Mouse (Mus musculus) kidney, embryonic 14.5 days (tissue): ENCODE results near the gene Lamc3. TPM values are rescaled to one million over a fixed set of nuclear protein-coding genes. Genes with fewer than 3 reads are reported as not detected.

Source experiments
- ATAC-seq: fragments of 200-750 bp; cut with Nextera tagmentation; 2 replicates; pipeline ENCODE4 v1.8.0; 2017; ENCODE audit warnings: moderate number of reproducible peaks, mild to moderate bottlenecking, moderate TSS enrichment, moderate library complexity; ENCODE audit not compliant: low FRiP score, low TSS enrichment
- H3K27ac ChIP-seq: fragments of 300-500 bp; sonication (generic); 2 replicates; pipeline ENCODE4 v1.5.1; 2014; ENCODE audit warnings: low read depth, mild to moderate bottlenecking, low read length, moderate library complexity, mixed read lengths
- H3K27me3 ChIP-seq: fragments of 300-500 bp; sonication (generic); 2 replicates; pipeline ENCODE4 v1.6.1; 2014; ENCODE audit warnings: mild to moderate bottlenecking, low read length; ENCODE audit not compliant: control insufficient read depth, insufficient read depth
- H3K36me3 ChIP-seq: fragments of 300-500 bp; sonication (generic); 2 replicates; pipeline ENCODE4 v1.6.1; 2014; ENCODE audit warnings: low read length, mixed read lengths; ENCODE audit not compliant: control insufficient read depth, insufficient read depth
- H3K4me1 ChIP-seq: fragments of 300-500 bp; sonication (generic); 2 replicates; pipeline ENCODE4 v1.6.1; 2014; ENCODE audit warnings: low read length, mixed read lengths; ENCODE audit not compliant: control insufficient read depth, insufficient read depth
- H3K4me2 ChIP-seq: fragments of 300-500 bp; sonication (generic); replicated peaks from 2 replicates; pipeline ENCODE4 v1.6.1; 2014; ENCODE audit warnings: low read depth, mild to moderate bottlenecking, low read length
- H3K4me3 ChIP-seq: fragments of 300-500 bp; sonication (generic); 2 replicates; pipeline ENCODE4 v1.5.1; 2014; ENCODE audit warnings: mild to moderate bottlenecking, low read length
- H3K9ac ChIP-seq: fragments of 300-500 bp; sonication (generic); 2 replicates; pipeline ENCODE4 v1.6.1; 2014; ENCODE audit warnings: low read depth, mild to moderate bottlenecking, low read length, moderate library complexity
- H3K9me3 ChIP-seq: fragments of 300-500 bp; sonication (generic); 2 replicates; pipeline ENCODE4 v1.6.1; 2016; ENCODE audit warnings: low read length; ENCODE audit not compliant: control insufficient read depth
- WGBS: fragments of 180-500 bp; shearing (Covaris S2); extraction: QIAGEN DNeasy Blood & Tissue Kit; methylation state at CpG from one replicate; pipeline ENCODE4 v1.1.7; 2014; 5-methylcytosine and 5-hydroxymethylcytosine counted together
- polyA plus RNA-seq: library from polyadenylated mRNA; unstranded; fragments of >200 nt; fragmentation: Nextera tagmentation; extraction: Ambion mirVana; gene quantifications from 2 replicates; pipeline ENCODE4 v1.2.1, GENCODE M21; 2014

Gene Lamc3
- polyA plus RNA-seq, 1 experiment from 2014 or later: 3.6 TPM

DNA sequence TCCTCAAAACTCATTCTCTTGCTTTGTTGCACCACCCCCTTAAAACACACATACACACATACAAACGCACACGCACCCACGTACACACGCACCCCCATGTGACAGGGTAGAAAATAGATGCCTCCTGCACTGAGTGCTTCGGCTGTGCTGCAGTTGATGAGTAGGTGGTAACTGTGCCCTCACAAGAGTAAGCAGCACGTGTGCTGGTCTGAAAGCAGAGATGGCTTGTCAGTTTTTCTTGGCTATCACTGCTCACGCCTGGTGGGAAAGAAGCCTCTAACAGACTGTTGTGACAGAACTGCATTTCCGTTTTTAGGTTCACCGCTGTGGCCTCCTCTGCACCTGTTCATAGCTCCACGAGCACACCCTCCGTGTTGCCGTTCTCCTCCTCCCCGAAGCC is 109.0 kb downstream of the Lamc3 start:
- Histone ChIP-seq H3K4me2 (no peak overlapping the region), H3K9me3 (no peaks in the 10 kb centered on the region), H3K9ac (no peak overlapping the region), H3K27me3 (no peaks in the 10 kb centered on the region), H3K36me3 (peaks cover 92% of the 10 kb centered on the region), H3K4me1 (no peaks in the 10 kb centered on the region), H3K4me3 (no peak overlapping the region), H3K27ac (no peak overlapping the region)
- no peak for ATAC-seq
- 94% methylated on average over 13 of the region's 13 CpGs for WGBS

Other genes with a start within 250 kb of the Lamc3 start
- gene Prdm12, start 247.3 kb upstream of the Lamc3 start, polyA plus RNA-seq: not detected in 2 replicates
- gene Exosc2, start 216.6 kb upstream of the Lamc3 start, polyA plus RNA-seq: 64.9 and 73.6 TPM in 2 replicates
- 30.9 and 54.6 TPM in 2 replicates for gene Abl1, start 198.9 kb upstream of the Lamc3 start, polyA plus RNA-seq
- 0.09 TPM in 1 of 2 replicates, not detected in the other for gene Qrfp, start 76.7 kb upstream of the Lamc3 start, polyA plus RNA-seq
- gene Fibcd1, start 41.3 kb upstream of the Lamc3 start, polyA plus RNA-seq: 1.1 TPM in 2 replicates
- 55.8 and 72.1 TPM in 2 replicates for gene Aif1l, start 62.8 kb downstream of the Lamc3 start, polyA plus RNA-seq
- gene Nup214, start 87.1 kb downstream of the Lamc3 start, polyA plus RNA-seq: 79.4 and 97.4 TPM in 2 replicates
- 1.2 and 1.7 TPM in 2 replicates for gene Fam78a, start 197.6 kb downstream of the Lamc3 start, polyA plus RNA-seq
- gene Plpp7, start 208.2 kb downstream of the Lamc3 start, polyA plus RNA-seq: 4.0 and 5.5 TPM in 2 replicates